Mouse (Mus musculus) v-Abl transformed pro-B cells (cell line): ENCODE results near the gene Fam120a.

Experiments
- in situ Hi-C, 2 experiments: fragments of 400-800 bp; cut with MboI; formaldehyde crosslinking; loops; one replicate each; pipeline ENCODE4 v1.15.1; 2025; ENCODE audit not compliant: unreplicated experiment in 2 of 2

Fam120a gene

DNA sequence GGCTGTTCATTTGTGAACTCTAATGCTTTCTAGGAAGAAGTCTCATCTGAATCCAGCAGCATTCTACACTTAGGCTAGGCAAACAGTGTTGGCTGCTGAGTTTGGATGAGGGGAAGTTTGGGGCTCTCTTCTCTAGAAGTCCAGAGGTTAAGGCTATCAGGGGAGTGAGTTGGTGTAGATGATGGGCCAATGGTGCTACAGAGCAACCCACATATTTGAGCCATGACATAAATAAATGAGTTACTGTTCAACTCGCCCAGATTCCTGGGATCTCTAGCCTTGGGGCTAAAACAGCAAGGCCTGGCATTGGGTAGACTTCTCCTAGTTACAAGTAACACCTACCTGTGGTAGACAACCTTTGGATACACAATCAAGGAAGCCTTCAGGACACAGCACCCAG, 46.6 kb downstream of the Fam120a start:
- in situ Hi-C loops: no loop called here

DNA sequence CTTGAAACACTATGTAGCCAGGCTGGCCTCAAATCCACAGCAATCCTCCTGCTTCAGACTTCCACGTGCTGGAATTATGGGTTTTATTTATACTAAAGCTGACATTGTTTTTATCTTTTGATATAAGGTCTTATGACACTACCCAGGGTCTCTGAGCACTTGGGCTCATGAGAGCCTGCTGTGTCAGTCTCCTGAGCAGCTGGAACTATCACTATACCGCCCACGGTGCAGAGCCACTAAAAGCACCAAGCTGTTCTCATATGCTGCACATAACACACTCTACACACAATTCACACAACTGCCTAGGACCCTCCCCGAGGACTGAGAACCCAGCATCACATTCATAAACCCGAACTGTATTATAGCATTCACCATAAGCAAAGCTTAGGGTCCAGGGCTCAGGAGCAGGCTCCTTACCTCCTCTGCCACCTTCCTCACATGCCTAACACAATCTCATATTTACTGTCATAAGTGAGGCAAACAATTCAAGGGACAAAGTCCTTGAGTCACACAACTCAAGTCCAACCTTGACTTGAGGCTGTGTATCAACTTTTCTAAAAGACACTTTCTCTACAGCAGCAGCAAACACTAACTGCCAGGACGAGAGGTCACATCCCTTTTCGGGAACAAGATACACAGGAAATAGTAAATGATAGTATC, 47.9 kb downstream of the Fam120a start:
- in situ Hi-C loops: no loop called here

DNA sequence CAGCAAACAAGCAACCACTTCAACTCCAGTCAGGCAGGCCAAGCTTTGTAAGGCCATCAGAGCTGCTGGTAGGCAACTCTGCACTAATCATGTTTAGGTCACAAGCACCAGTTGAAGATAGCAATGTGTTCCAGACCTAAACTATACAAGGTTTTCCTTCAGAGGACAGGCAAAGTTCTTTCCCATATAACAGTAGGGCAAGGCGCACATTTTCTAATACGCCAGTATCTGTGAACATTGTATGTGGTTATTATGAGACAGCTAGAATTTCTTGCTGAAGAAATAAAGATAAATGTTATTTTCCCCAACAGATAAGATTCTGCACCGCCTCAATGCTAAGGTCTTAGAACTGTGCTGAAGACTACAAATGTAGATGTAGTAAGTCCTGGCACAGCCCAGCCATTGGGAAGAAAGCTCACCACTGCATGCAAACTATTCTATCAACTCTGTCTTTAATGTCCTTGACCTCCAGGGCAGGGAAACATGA, 50.7 kb downstream of the Fam120a start:
- in situ Hi-C loops: no loop called here

DNA sequence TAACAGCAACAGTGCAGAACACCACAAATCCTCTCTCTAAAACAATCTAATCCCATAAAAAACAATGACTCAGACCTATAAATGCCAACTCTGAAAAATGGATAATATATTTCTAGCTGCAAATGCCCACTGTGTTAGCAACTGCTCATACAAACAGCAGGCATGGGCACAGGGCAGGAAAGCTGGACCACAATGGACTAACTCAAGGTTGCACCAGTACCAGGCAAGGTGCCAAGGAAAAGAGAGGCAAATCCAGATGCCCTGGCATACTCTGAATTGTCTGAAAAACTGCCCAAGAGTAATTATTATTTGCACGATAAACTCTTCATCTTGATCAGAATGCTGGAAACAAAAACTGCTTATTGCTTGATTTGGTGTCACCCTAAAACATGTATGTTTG, 54.1 kb downstream of the Fam120a start:
- in situ Hi-C loops: no loop called here

DNA sequence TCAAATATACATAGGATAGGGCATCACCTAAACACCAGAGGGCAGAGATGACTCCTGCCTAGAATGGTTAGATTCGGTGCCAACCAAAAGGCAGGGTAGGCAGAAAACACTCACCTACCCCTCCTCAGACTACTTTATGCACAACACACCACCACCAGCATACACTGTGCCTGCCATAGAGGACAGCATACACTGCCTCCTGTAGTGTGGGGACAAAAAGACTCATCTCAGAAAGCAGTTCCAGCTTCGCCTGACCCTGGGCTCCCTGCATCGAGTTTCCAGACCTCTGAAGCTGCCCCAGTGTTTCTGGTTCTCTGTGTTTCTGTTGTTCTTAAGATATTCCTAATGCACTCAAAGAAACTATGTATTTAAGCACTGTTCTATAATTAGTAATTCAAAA, 54.7 kb downstream of the Fam120a start:
- in situ Hi-C loops: no loop called here

DNA sequence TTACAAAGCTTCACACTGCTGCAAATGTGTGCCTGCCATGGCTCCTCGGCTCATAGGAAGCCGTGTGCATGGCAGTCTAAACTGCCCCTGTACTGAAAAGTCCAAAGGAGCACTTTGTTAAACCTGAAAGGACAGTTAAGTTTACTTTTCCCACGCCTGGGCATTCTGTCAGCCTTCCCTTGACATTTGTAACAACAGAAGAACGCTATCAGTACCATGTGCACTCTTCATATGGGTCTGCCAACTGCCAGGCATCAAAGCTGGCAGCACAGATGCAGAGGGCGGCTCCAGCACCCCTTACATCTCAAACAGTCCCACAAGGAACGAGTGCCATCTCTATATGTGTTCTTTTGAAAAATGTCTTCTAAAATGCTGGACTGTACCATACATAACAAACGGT, 56.4 kb downstream of the Fam120a start:
- in situ Hi-C loops: no loop called here

DNA sequence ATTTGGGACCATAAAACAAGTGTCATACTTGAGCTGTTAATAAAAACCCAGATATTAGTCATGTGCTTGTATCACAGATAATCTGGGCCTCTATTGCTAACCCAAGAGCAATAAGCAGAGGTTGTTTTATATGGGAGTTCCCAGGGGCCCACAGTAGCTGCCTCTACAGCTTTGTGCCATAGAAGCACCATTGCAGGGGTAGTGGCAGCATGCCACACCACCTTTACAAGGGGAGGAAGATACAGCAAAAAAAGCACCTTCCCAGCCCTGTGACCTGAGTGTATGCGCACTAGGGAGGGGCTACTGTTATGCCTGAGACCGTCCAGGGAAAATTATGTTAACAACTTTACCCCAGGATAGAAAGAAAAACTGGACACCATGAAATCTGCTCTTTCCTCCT, 62.4 kb downstream of the Fam120a start:
- in situ Hi-C loops: no loop called here

DNA sequence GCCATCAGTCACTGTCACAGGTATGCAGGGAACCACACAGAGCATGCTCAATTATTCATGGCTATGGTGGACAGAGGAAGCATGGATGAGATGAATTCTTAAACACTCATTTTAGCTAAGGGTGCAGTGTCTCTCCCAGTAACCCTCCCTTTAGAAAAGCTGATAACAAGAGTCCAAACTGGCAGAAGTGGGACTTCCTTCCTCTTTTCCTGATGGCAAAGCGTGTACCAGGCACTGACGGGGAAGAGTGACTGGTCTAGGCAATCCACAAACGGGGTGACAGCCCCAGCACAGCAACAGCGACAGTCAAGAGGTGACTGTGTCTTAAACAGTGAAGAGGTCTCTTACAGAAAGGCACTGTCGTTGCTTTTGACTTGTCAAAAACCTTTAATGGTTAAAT, 72.4 kb downstream of the Fam120a start:
- in situ Hi-C loops: no loop called here

DNA sequence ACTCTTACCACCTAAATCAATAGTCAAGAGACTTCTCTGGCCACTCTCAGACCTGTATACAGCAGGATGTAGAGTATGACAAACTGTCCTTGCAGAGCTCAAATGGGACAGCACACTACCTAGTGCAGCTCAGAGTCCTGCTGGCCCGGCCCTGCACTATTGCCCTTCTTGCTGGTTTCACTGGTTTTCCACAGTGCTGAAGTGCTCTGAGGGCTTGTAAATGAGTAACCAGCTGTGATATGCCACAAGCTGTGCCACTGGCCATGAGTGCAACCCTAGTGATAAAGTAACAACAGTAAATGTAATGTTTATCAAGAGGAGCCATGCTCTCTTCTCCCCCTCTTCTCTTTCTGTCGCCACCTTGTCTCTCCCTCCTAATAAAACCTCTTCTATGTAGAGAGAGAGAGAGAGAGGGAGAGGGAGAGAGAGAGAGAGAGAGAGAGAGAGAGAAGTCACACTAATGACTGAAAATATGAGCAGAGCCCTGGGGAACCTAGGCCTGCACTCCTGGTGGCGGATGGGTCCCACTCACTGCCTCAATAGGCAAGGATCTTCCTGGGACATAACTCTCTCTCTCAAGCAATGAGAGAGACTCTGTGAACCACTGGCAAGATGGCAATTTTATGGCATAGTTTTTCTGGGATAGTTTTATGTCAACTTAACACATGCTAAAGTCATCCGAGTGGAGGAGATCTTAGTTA, 77.4 kb downstream of the Fam120a start:
- in situ Hi-C loops: no loop called here

DNA sequence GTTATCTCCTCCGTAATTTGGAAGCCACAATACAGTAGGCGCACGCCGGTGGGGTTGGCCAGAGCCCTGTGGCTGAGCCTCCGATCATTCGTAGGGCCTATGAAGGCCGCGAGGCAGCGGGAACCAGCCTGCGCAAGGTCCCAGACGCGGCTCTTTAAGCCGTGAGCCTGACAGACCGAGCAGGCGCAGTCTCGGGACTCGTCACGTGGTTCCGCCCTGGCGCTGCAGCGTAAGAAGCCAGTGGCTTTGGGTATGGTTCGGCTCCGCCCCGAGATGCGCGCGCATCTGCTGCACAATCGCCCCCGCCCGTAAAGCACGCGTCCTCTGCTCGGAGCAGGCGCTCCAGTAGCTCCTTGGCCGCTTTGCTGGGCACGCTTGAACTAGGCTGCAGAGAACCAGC, 89.3 kb downstream of the Fam120a start:
- in situ Hi-C loops: loop anchor here in 1 of 2 experiments (10.0 kb wide), 1 partner anchor 116 kb away; no protein-coding TSS in a partner anchor

DNA sequence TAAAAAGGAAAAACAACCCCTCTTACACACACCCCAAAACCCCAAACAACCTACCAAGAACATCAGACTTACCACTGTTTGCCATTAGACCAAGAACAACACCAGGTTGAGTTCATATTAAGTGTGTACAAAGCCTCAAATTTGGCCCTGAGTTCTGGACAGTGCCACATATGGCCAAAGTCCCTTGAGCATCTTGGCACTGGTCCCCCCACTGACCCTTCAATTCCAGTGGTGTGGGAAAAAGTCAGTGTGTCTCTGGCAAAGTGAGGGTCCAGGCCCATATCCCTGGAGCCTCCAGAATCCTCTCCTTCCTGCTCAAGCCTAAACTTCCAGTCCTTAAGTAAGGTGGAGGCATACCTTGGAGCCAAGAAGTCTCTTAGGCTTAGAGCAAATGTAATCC, 90.0 kb downstream of the Fam120a start:
- in situ Hi-C loops: loop anchor here in 1 of 2 experiments (10.0 kb wide), 1 partner anchor 117 kb away; no protein-coding TSS in a partner anchor

DNA sequence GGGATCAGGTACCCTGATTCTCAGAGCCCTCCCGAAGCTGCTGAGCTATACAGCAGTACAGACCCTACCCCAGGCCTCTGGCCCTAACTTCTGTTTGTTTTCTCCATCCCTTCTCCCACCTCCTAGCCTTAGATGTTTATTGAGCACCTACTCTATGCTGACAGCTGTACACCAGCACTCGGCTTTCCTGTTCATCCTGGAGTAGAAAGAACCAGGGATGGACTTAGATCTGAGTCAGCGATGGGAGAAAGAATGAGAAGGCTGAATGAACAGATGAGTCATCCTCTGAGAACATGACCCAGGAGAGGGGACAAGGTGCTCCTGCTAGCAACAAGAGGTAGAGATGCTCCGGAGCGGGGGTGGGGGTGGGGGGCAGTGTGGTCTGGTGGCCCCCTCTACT, 95.1 kb downstream of the Fam120a start:
- in situ Hi-C loops: loop anchor here (10.0 to 25.0 kb wide), 2 partner anchors 122 to 315 kb away; partner anchors contain the start of gene Ninj1 (in 1 of the 2)

DNA sequence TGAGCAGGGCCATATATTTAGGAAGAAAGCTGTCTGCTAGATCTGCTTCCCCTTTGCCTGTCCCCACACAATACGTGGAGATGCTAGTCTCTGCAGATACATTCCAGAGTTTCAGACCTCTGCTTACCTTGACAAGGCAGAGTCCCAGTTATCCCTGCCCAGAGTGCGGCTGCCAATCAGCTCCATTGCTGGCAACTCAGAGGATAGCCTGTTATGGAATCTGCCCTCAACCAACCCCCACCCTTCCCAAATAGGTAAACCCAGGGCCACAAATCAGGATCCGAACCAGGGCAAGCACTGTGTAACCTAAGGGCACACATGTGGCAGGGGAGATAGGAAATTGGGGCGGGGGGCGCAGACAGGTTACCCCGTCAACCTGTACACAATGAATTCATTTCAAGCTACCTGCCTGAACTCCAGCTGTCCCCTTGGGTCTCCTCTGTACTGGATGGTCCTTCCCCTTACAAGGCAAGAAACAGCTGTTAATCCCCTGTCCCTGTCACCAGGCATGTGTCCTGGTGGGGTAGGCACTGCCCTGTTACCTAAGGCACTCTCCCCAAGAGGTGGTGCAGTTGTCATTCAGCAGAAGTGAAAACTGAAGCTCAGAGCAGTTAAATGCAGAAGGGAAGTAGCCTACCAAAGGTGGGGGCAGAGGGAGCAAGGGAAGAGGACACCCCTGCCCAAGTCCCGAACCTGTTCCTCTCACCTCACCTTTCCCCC, 95.8 kb downstream of the Fam120a start:
- in situ Hi-C loops: loop anchor here (10.0 to 25.0 kb wide), 2 partner anchors 123 to 315 kb away; partner anchors contain the start of gene Ninj1 (in 1 of the 2)

DNA sequence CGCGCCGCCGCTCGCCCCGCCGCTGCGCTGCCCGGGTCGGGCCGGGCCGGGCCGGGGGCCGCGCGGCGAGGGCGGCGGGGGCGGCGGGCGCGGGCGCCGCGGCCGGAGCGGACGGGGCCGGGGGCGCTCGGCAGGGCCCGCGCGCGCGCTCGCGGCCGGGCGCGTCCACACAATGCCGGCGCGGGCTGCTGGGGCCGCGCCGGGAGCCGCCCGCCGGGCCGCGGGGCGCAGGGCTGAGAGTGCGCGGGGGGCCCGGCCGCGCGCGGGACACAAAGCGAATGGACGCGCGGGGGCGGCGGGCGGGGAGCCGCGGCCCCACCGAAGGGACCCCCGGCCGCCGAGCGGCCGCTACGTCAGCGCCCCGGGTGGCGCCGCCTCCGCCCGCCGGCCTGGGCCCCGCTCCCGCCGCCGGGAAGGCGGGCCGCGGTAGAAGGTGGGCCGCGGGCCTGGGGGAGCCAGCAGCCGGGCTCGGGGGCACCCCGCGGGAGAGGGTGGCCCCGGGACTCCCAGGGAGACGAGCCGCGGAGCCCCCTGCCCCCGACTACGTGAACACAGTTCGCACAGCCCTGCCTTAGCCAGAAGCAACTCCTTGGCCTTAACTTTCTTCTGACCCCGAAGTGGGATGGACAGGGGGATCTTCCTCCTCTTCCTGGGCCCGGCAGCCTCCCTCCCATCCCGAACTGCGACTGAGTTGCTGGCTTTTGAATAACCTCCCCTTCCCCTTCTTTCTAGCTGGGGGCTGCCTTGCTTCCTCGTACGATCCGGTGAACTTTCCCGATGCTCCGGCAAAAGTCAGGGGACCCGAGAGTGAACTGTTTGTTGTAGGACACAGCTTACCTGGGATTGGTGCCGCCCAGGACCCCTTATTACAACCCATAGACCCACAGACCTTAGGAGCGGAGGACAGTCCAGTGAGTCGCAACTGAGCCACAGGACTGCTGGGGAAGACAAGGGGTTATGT, 96.8 kb downstream of the Fam120a start, which contains the start of gene Phf2:
TSS of gene Phf2 (minus strand) at position 349 of the 961 bp plus-strand sequence.
- in situ Hi-C loops: loop anchor here (10.0 to 25.0 kb wide), 2 partner anchors 124 to 316 kb away; partner anchors contain the start of gene Ninj1 (in 1 of the 2)

DNA sequence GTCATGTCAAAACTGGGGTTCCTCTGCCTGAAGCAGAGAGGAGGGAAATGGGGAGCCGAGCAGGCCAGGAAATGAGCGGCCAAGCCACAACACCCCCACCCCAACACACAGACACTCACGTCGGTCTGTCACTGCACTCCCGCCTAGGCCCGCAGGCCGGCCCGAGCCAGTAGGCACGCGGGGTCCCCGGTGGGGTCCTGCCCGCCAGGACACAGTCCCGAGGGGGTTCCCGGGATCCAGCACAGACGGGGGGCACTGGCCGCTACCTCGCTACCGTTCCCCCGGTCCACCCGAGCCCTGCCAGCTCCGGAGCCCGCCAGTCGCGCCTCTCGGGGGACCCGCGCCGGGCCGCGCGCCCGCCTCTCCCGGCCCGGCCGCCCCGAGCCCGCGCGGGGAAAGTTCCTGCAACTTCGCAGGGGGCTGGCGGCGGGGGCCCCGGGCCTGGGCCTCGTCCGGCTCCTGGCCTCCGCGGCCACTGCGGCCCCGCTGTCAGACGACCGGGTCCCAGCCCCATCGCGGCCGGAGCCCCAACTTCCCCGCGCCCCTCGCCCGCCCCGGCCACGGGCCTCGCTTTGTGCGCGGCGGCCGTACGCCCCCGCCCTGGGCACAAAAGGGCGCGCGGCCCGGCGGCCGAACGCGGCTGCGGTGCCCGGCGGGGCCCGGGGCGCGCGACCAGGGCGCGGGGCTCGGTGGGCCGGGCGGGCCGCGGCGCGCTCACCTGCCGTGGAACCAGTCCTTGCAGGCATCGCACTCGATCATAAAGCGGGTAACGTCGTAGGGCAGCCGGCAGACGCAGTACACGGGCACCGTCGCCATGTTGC, 97.7 kb downstream of the Fam120a start:
- in situ Hi-C loops: loop anchor here (10.0 to 25.0 kb wide), 2 partner anchors 125 to 317 kb away; partner anchors contain the start of gene Ninj1 (in 1 of the 2)

DNA sequence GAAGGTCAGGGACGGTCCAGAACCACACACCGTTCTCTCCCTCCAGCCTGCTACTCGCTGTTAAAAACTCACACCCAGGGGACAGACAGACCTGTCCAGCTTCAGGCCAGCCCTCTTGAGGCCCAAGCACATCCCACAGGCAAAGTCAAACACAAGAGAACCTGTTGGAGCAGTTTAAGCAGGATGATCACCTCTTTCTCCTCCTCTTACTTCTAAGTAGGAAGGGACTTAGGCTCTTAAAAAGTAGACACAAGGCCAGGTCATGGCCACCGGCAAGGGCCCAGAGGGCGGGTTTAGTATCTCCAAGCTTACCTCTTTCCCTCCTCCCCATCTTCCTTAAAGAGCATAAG, 98.2 kb downstream of the Fam120a start:
- in situ Hi-C loops: loop anchor here in 1 of 2 experiments (25.0 kb wide), 1 partner anchor 318 kb away; the partner anchor contains the start of gene Ninj1

DNA sequence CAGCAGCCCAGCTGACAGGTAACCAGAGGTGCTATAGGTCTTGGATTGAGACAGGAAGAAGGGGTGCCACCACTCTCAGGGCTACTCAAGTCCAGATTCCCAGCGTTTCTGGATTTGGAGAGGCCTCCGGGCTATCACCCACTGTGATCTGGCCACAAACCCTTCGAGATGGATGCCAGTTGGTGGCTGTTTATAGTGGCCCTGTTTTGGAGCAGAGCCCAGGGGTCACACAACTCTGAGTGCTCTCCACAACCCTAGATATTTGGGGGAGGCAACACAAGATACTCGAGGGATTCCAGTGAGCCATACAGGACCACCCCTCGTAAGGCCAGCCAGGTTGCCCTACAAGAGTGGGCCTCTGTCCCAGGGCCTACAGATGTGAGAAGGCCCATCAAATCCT, 98.7 kb downstream of the Fam120a start:
- in situ Hi-C loops: loop anchor here in 1 of 2 experiments (25.0 kb wide), 1 partner anchor 318 kb away; the partner anchor contains the start of gene Ninj1

DNA sequence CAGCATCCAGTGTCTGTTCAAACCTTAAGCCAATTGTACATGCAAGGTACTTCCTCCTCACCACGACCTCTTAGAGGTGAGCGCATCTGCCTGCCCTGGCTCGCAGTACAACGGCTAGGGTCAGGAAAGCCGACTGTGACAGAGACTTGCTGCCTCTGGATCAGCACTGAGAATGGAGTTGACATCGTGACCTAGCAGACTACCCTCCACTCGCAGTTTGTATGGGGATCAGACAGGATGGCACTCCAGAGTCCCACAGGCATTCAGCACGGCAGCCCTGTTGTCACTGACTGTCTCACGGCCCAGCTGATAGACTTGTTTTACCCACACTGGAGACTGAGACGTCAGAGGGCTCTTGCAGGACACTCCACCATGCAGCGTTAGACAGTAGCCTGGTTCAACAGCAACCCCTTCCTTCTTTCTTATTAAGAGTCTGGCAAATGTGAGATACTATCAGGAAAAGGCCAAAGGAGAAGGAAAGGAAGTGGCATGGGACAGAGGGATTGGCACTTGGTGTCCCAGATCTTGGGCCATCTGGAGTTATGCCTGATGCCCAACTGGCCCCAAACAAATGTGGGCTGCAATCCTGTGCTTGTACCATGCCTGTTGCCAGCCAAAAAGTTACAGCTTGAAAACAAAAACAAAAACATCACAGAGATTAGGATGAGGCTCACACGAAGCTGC, 103.0 kb downstream of the Fam120a start:
- in situ Hi-C loops: loop anchor here in 1 of 2 experiments (25.0 kb wide), 1 partner anchor 322 kb away; the partner anchor contains the start of gene Ninj1
